Mouse (Mus musculus): ENCODE results near the gene Olfr1308.

Olfr1308 gene

DNA sequence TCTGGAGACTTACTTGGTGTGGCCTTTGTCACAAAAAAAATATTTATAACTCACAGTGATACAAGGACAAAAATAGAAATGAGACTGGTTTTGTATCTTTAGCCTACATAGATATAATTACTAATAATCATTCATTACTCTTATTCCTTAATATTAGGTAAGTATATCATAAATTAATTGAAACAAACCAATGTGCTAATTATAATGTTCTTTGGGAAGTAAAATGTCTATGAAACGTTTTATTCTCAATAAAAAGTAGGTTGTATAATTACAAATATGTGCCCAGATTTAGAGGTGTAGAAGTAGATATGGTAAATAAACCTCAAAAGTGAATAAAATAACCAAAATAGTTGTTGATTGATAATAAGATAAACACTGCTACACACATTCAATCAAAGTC lies at the start of gene Olfr1308:
TSS of gene Olfr1308 (minus strand) at position 101 of the 400 bp plus-strand sequence.
- no peak for DNase-seq (ENCODE audit: low spot score)

- DNase-seq (ENCODE audit: low spot score), result no peak
Measured at GRCm38 (mm10) chr2:112012608-112013007, 47.9 kb upstream of the Olfr1308 start, which contains the start of gene Olfr1310. TSS of gene Olfr1310 (minus strand) at chr2:112012708.

GRCm38 (mm10) chr2:111990181-111990580 lies 25.4 kb upstream of the Olfr1308 start, which contains the start of gene Olfr1309:
TSS of gene Olfr1309 (minus strand) at chr2:111990281.
- DNase-seq (ENCODE audit: low spot score), result no peak

DNA sequence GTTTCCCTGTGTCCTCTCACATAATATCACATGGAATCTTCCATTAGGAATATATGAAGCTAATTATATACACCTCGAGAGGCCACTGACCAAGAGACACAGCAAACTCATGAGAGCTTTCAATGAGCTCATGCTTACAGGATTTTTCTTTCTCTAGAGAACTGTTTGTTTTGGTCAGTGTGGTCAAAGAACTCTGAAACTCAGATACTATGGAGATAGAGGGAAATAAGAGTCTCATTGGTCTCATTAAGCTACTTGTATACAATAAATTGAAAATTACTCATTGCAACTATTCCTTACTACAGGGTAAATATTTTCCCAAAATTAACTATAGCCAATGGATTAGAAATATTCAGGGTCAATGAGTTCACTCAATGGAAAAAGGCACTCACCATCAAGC lies 15.4 kb downstream of the Olfr1308 start, which contains the start of gene Olfr1307:
TSS of gene Olfr1307 (minus strand) at position 101 of the 400 bp plus-strand sequence.
- DNase-seq (ENCODE audit: low spot score), result no peak

GRCm38 (mm10) chr2:111916171-111916570 lies 48.6 kb downstream of the Olfr1308 start, which contains the start of gene Olfr1306:
TSS of gene Olfr1306 (minus strand) at chr2:111916271.
- no peak for DNase-seq (ENCODE audit: low spot score)

Data from yolk sac, embryonic 10.5 days (tissue).